Mouse (Mus musculus) gastrocnemius, postnatal 4 days (tissue): Measurements from ENCODE around the gene Hist1h2bl. TPM values are rescaled to one million over a fixed set of nuclear protein-coding genes. Genes with fewer than 3 reads are reported as not detected.

Source experiments
- microRNA-seq: library from miRNA; unstranded; fragments of <30 nt; microRNA quantifications from one replicate; pipeline ENCODE4 v1.2.0, GENCODE M21; 2021
- total RNA-seq, 2 experiments: library from RNA; stranded (reverse); gene quantifications; 2 replicates each; pipeline ENCODE4 v1.2.3; 2021

Gene Hist1h2bl
- total RNA-seq, 2 experiments from 2014 or later = 362 to 482 TPM

Small RNA genes lying within 50 kb of the gene (microRNA-seq; reads per million reads assigned to microRNA genes)
- gene Gm44357 (not detected), gene Gm44367 (not detected), gene Gm44454 (not detected)

Other genes with a start within 250 kb of the Hist1h2bl start
- under 1 TPM; 0.41 to 0.81 TPM for gene Nkapl, start 247.6 kb downstream of the Hist1h2bl start, total RNA-seq
- gene Zkscan4, start 237.2 kb downstream of the Hist1h2bl start, total RNA-seq = 1 to 10 TPM; 1.2 to 1.5 TPM
- gene Gm10065, start 236.7 kb downstream of the Hist1h2bl start, total RNA-seq = not detected
- 10 to 100 TPM; 10.2 to 12.5 TPM for gene AK157302, start 220.9 kb downstream of the Hist1h2bl start, total RNA-seq
- gene Gm11273, start 214.7 kb downstream of the Hist1h2bl start, total RNA-seq = 10 to 100 TPM; 76.0 to 91.1 TPM
- gene Zkscan8, start 185.0 kb downstream of the Hist1h2bl start, total RNA-seq = 10 to 100 TPM; 15.0 to 15.6 TPM
- gene Olfr1366, start 173.3 kb downstream of the Hist1h2bl start, total RNA-seq = not detected
- gene Olfr1535, start 156.2 kb downstream of the Hist1h2bl start, total RNA-seq = not detected
- gene Olfr1364, start 134.4 kb downstream of the Hist1h2bl start, total RNA-seq = not detected
- gene Olfr1362, start 102.1 kb downstream of the Hist1h2bl start, total RNA-seq = not detected
- gene Olfr11, start 73.6 kb downstream of the Hist1h2bl start, total RNA-seq = not detected
- not detected for gene Olfr1361, start 52.8 kb downstream of the Hist1h2bl start, total RNA-seq
- gene Olfr1360, start 38.7 kb downstream of the Hist1h2bl start, total RNA-seq = not detected
- gene Olfr1359, start 18.0 kb downstream of the Hist1h2bl start, total RNA-seq = not detected
- 100 to 1,000 TPM; 297 to 368 TPM for gene Hist1h2ai, start 279 bp upstream of the Hist1h2bl start, total RNA-seq
- gene Hist1h3h, start 1.5 kb upstream of the Hist1h2bl start, total RNA-seq = 100 to 1,000 TPM; 508 to 651 TPM
- gene Hist1h2bm, start 5.9 kb upstream of the Hist1h2bl start, total RNA-seq = 100 to 1,000 TPM; 101 to 150 TPM
- gene Hist1h4j, start 18.9 kb upstream of the Hist1h2bl start, total RNA-seq = 10 to 100 TPM; 70.8 to 87.9 TPM
- 1,000 to 10,000 TPM in 1 of 2 experiments, 100 to 1,000 TPM in 1; 854 to 1,164 TPM for gene Hist1h4k, start 34.4 kb upstream of the Hist1h2bl start, total RNA-seq
- 100 to 1,000 TPM; 131 to 185 TPM for gene Hist1h2ak, start 37.7 kb upstream of the Hist1h2bl start, total RNA-seq
- 100 to 1,000 TPM; 211 to 286 TPM for gene Hist1h2bn, start 38.0 kb upstream of the Hist1h2bl start, total RNA-seq
- 100 to 1,000 TPM; 246 to 294 TPM for gene Hist1h1b, start 64.5 kb upstream of the Hist1h2bl start, total RNA-seq
- 100 to 1,000 TPM; 398 to 496 TPM for gene Hist1h3i, start 67.2 kb upstream of the Hist1h2bl start, total RNA-seq
- 100 to 1,000 TPM in 1 of 2 experiments, 10 to 100 TPM in 1; 82.7 to 102 TPM for gene Hist1h2an, start 71.1 kb upstream of the Hist1h2bl start, total RNA-seq
- 100 to 1,000 TPM; 143 to 201 TPM for gene Hist1h2bp, start 71.3 kb upstream of the Hist1h2bl start, total RNA-seq
- 100 to 1,000 TPM; 278 to 369 TPM for gene Hist1h2bq, start 94.1 kb upstream of the Hist1h2bl start, total RNA-seq
- gene Hist1h2ao, start 94.3 kb upstream of the Hist1h2bl start, total RNA-seq = 100 to 1,000 TPM; 431 to 590 TPM
- gene Hist1h4m, start 95.6 kb upstream of the Hist1h2bl start, total RNA-seq = 100 to 1,000 TPM; 582 to 750 TPM
- 100 to 1,000 TPM in 1 of 2 experiments, 10 to 100 TPM in 1; 93.9 to 147 TPM for gene Hist1h4n, start 116.1 kb upstream of the Hist1h2bl start, total RNA-seq
- 100 to 1,000 TPM; 215 to 300 TPM for gene Hist1h2ap, start 117.4 kb upstream of the Hist1h2bl start, total RNA-seq
- 100 to 1,000 TPM; 275 to 365 TPM for gene Hist1h2br, start 117.6 kb upstream of the Hist1h2bl start, total RNA-seq
- 1 to 10 TPM; 1.4 to 2.6 TPM for gene Zfp184, start 229.0 kb upstream of the Hist1h2bl start, total RNA-seq